Mouse (Mus musculus) stomach, postnatal 0 days (tissue): ENCODE results near the gene Myrfl. TPM values are rescaled to one million over a fixed set of nuclear protein-coding genes. Genes with fewer than 3 reads are reported as not detected.

Experiments used
- ATAC-seq: fragments of 200-750 bp; cut with Nextera tagmentation; 2 replicates; pipeline ENCODE4 v1.8.0; 2017; ENCODE audit not compliant: low FRiP score, low TSS enrichment
- DNase-seq: peaks from one replicate; pipeline ENCODE4 v3.0.0-alpha.2; 2016; ENCODE audit warnings: low spot score
- H3K27ac ChIP-seq: fragments of 300-500 bp; sonication (generic); replicated peaks from 2 replicates; pipeline ENCODE4 v1.5.1; 2014; ENCODE audit warnings: mild to moderate bottlenecking, control low read depth
- H3K27me3 ChIP-seq: fragments of 300-500 bp; sonication (generic); 2 replicates; pipeline ENCODE4 v1.6.1; 2014; ENCODE audit warnings: low read length; ENCODE audit not compliant: control insufficient read depth, insufficient read depth
- H3K36me3 ChIP-seq: fragments of 300-500 bp; sonication (generic); 2 replicates; pipeline ENCODE4 v1.6.1; 2014; ENCODE audit warnings: low read length, mixed read lengths; ENCODE audit not compliant: control insufficient read depth, insufficient read depth
- H3K4me1 ChIP-seq: fragments of 300-500 bp; sonication (generic); replicated peaks from 2 replicates; pipeline ENCODE4 v1.6.1; 2014; ENCODE audit warnings: antibody characterized with exemption; ENCODE audit not compliant: control insufficient read depth, insufficient read depth
- H3K4me2 ChIP-seq: fragments of 300-500 bp; sonication (generic); replicated peaks from 2 replicates; pipeline ENCODE4 v1.6.1; 2014; ENCODE audit warnings: low read depth, mild to moderate bottlenecking, control low read depth, moderate library complexity
- H3K4me3 ChIP-seq: fragments of 300-500 bp; sonication (generic); 2 replicates; pipeline ENCODE4 v1.5.1; 2014; ENCODE audit warnings: low read depth, low read length, control low read depth
- H3K9ac ChIP-seq: fragments of 300-500 bp; sonication (generic); 2 replicates; pipeline ENCODE4 v1.6.1; 2014; ENCODE audit warnings: mild to moderate bottlenecking, low read length, control low read depth, mixed read lengths
- H3K9me3 ChIP-seq: fragments of 300-500 bp; sonication (generic); 2 replicates; pipeline ENCODE4 v1.6.1; 2016; ENCODE audit warnings: low read length; ENCODE audit not compliant: control insufficient read depth
- CTCF ChIP-seq: IDR thresholded peaks from 2 replicates; pipeline ENCODE4 v1.5.1; 2016; ENCODE audit warnings: antibody characterized with exemption, low read depth, mild to moderate bottlenecking, moderate library complexity
- EP300 ChIP-seq: optimal IDR thresholded peaks from 2 replicates; pipeline ENCODE3; 2016; ENCODE audit warnings: antibody characterized with exemption
- WGBS: fragments of 180-500 bp; shearing (Covaris S2); extraction: QIAGEN DNeasy Blood & Tissue Kit; methylation state at CpG from one replicate; pipeline ENCODE4 v1.1.7; 2014; 5-methylcytosine and 5-hydroxymethylcytosine counted together
- polyA plus RNA-seq: library from polyadenylated mRNA; unstranded; fragments of >200 nt; fragmentation: Nextera tagmentation; extraction: Ambion mirVana; gene quantifications from 2 replicates; pipeline ENCODE4 v1.2.1, GENCODE M21; 2015

Myrfl gene
- polyA plus RNA-seq, 1 experiment from 2014 or later = 0.02 TPM

DNA sequence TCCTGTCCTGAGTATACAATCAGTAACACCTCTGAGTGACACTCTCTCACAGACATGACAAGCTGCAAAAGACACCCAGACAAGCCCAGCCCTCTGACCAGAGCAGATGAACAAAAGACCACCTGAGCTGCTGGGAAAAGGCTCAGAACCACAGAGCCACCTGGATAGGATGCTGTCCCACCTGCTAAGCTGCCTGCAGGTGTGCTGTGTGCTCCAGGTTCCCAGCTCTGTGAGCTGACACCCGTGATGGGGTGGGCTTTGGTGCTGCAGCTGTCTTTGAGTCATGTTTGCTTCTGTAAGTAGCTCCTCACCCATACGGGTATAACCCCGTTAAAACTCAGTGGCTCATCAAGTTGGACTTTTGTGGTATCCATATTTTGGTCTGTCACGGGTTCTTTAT is 95.4 kb downstream of the Myrfl start:
- ATAC-seq (no peak), DNase-seq (no peak)
- 52% methylated on average over 4 of the region's 4 CpGs for WGBS
- H3K4me3 ChIP-seq = no peak overlapping the region
- H3K36me3 ChIP-seq = no peaks in the 10 kb centered on the region
- TF ChIP-seq CTCF (no peak), EP300 (no peak)
- H3K9me3 ChIP-seq = no peaks in the 10 kb centered on the region
- no peaks in the 10 kb centered on the region for H3K4me1 ChIP-seq
- H3K4me2 ChIP-seq = no peak overlapping the region
- H3K9ac ChIP-seq = no peak overlapping the region
- H3K27me3 ChIP-seq = no peaks in the 10 kb centered on the region
- H3K27ac ChIP-seq = no peak overlapping the region

DNA sequence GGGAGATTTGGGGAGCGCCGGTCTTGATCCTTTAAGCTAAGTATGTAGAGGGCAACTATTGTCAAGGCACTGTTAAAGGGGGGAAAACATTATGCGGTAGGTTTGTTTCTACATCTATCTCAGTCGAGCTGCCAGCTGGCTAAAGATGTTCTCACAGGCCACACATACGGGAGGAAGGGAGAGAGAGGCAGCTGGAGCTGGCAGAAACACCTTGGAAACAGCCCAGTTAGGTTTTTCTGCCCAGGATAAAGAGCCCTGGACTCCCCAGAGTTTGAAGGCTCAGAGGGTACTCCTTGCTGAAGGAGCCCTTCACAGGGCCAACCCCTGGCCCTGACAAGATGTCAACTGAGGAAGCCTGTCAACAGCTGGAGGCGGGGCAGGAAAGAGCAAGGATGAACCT is 100.7 kb downstream of the Myrfl start:
- Histone ChIP-seq H3K4me3 (no peak overlapping the region), H3K9ac (no peak overlapping the region), H3K9me3 (no peaks in the 10 kb centered on the region), H3K27ac (no peak overlapping the region), H3K4me2 (no peak overlapping the region), H3K27me3 (no peaks in the 10 kb centered on the region), H3K4me1 (no peaks in the 10 kb centered on the region), H3K36me3 (no peaks in the 10 kb centered on the region)
- no peak for ATAC-seq
- TF ChIP-seq CTCF (no peak), EP300 (no peak)
- DNase-seq = no peak
- WGBS = 48% methylated on average over 6 of the region's 6 CpGs

DNA sequence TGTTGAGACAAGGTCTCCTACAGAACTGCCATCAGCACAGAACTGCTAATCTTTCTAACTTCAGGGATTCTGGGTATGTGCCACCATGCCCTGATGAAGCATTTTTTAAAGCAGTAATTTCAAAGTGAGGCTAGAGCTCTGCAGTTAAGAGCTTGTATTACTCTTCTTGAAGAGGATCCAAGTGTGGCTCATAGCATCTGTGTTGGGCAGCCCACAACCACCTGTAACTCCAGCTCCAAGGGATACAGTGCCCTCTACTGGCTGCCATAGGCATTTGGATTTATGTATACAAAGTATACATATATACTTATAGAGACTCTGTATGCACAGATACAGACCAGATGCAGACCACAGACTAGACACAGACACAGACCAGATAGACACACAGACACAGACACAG is 107.6 kb downstream of the Myrfl start:
- DNase-seq = no peak
- Histone ChIP-seq H3K9ac (no peak overlapping the region), H3K4me3 (no peak overlapping the region), H3K9me3 (no peaks in the 10 kb centered on the region), H3K4me1 (no peaks in the 10 kb centered on the region), H3K4me2 (no peak overlapping the region), H3K36me3 (no peaks in the 10 kb centered on the region), H3K27me3 (no peaks in the 10 kb centered on the region), H3K27ac (no peak overlapping the region)
- no peak for ATAC-seq
- peak; percentile 74 for TF ChIP-seq CTCF
- TF ChIP-seq EP300 = no peak

DNA sequence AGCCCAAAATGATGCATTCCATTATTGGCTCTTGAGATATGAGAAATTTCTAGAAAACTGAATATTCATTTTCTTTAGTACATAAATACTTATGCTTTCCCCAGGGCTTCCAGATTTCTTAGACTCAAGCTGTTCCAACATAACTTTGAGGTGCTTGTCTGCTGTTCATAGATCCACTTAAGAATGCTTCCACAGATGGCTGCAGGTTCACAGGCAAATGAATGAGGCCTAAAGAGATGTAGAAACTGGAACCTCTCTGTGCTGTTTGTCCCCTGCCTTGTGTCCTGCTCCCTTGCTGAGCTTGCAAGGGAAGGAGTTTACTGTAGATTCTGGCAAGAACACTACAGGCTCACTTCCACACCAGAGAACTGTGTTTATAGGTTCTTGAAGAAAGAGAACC is 108.3 kb downstream of the Myrfl start:
- Histone ChIP-seq H3K27me3 (no peaks in the 10 kb centered on the region), H3K9ac (no peak overlapping the region), H3K4me3 (no peak overlapping the region), H3K27ac (no peak overlapping the region), H3K4me1 (no peaks in the 10 kb centered on the region), H3K9me3 (no peaks in the 10 kb centered on the region), H3K4me2 (no peak overlapping the region), H3K36me3 (no peaks in the 10 kb centered on the region)
- ATAC-seq (no peak), DNase-seq (no peak)
- TF ChIP-seq EP300 (no peak), CTCF (no peak)

DNA sequence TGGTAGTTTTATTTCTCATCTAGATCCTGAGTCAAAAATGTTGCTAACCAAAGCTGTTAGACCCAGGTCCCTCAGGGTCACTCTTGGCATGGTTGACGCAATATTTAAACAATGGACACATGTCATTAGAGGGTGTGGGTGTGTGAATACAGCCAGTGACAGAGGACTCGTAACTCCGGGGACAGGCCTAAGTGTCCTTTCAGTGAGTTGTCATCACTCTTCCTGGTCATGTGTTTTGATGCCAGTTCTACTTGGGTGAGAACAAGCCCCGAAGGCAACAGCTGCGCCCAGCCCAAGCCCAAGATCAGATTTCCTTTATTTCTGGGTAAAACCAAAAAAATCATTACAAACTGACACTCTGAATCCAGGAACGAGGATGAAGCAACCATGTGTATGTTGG is 112.6 kb downstream of the Myrfl start:
- no peaks in the 10 kb centered on the region for H3K9me3 ChIP-seq
- no peak overlapping the region for H3K9ac ChIP-seq
- H3K27ac ChIP-seq = no peak overlapping the region
- no peak overlapping the region for H3K4me2 ChIP-seq
- H3K27me3 ChIP-seq = no peaks in the 10 kb centered on the region
- H3K36me3 ChIP-seq = no peaks in the 10 kb centered on the region
- ATAC-seq (no peak), DNase-seq (no peak)
- no peaks in the 10 kb centered on the region for H3K4me1 ChIP-seq
- H3K4me3 ChIP-seq = no peak overlapping the region
- TF ChIP-seq EP300 (no peak), CTCF (no peak)
- WGBS = 75% methylated on average over 6 of the region's 6 CpGs

DNA sequence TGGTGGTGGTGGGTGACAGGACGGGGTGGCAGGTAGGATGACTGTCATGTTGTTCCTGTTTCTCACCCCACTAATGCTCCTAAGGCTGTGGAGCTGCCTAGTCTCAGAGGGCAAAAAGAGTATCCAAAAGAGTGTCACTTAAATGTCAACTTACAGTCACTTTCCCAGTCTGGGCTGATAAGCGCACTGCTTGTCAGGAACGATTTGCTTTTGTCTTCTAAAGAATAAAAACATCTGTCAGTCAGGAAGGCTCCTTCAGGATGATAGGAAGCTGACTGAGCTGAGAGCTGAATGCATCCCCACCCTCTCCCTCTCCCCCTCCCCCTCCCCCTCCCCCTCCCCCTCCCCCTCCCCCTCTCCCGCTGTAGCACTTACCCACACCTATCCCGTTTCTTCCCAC is 113.7 kb downstream of the Myrfl start:
- no peaks in the 10 kb centered on the region for H3K9me3 ChIP-seq
- H3K4me1 ChIP-seq = no peaks in the 10 kb centered on the region
- DNase-seq (no peak), ATAC-seq (no peak)
- no peak overlapping the region for H3K4me3 ChIP-seq
- no peak overlapping the region for H3K9ac ChIP-seq
- H3K27ac ChIP-seq = no peak overlapping the region
- no peak for TF ChIP-seq EP300
- TF ChIP-seq CTCF = no peak
- no peaks in the 10 kb centered on the region for H3K27me3 ChIP-seq
- no peaks in the 10 kb centered on the region for H3K36me3 ChIP-seq
- H3K4me2 ChIP-seq = no peak overlapping the region
- 66% methylated on average over 3 of the region's 5 CpGs for whole genome bisulfite sequencing
